Mouse (Mus musculus) R1 (cell line): ENCODE data around the gene Tdrkh.
A peak's percentile ranks its signal among the peaks of the same experiment; 100 is the strongest.

ENCODE experiments used
- DNase-seq: peaks from one replicate; pipeline ENCODE4 v3.0.0-alpha.2; 2018; ENCODE audit warnings: low read depth, low spot score

Gene Tdrkh

DNA sequence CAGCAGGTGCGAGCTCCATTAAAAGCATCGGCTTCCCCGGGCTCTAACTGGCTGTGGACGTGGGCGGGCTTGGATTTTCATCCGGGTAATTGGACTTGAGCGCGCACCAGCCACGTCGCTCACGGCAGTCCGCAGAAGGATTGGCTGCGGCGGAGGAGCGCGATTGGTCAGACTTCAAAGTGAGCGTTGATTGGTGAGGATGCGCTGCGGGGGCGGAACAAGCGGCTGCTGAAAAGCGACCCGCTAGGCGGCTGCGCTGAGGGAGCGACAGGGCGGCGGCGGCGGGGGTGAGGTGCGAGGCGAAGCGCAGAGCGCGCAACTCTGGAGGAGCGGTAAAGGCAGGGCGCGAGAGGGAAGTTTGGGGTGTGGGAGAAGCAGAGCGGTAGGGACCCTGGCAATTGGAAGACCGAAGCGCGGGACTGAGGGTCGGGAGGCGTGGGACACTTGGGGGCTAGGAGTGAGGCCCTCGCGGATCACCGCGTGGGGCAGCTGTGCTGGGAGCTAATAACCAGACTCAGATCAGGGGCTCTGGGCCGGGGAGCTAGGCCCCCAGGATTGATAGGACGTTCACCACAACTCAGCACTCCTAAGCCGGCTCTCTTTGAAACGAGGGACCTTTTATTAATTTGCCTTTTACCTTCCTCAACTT is at the start of gene Tdrkh:
Gene Tdrkh (plus strand): TSS at position 243 of the 649 bp plus-strand sequence.
- peak; percentile 96 for DNase-seq

DNA sequence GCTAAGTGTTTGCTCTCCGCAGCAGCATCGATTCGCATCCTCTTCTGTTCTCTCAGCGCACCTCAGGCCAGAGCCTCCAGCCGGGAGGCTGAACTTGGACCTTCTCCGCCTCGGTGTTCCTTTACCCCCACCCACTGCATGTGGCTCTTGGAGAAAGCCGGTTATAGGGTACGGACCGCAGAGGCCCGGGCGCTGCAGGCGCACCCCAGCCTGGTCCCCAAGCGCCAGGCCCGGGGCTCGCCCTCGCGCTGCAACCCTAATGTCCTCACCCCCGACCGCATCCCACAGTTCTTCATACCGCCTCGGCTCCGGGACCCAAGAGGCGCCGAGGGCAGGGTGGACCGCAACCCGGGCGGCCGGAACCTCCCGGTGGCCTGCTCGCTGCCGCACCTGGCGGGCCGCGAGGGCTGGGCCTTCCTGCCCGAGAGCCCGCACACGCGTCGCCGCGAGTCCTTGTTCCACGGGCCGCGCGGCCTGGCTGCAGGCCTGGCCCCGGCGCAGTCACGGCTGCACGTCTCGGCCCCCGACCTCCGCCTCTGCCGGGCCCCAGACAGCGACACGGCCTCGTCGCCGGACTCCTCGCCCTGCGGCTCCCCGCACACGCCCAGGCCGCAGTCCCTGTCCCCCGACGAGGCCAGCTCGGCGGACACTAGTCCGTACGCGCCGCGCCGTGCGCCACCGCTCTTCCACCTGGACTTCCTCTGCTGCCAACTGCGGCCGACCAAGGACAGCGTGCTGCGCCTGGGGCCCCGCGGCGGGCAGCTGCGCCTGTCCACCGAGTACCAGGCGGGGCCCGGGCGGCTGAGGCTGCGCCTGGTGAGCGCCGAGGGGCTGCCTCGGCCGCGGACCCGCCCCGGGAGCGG is 49.6 kb upstream of the Tdrkh start:
- peak; percentile 56 for DNase-seq

DNA sequence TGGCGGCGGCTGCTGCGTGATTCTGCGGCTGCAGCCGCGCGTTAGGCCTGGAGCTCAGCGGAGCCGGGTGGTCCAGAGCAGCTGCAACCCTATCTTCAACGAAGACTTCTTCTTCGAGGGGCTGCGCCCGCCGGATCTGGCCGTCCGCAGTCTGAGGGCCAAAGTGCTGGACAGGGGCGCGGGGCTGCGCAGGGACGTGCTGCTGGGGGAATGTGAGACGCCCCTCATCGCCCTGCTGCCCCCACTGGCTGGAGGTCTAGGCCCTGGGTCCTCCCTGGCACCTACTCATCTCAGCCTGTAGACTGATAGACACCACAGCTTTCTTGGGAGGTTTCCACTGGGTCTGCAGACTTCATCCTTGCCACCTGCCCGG is 48.9 kb upstream of the Tdrkh start:
- DNase-seq, result peak; percentile 14

DNA sequence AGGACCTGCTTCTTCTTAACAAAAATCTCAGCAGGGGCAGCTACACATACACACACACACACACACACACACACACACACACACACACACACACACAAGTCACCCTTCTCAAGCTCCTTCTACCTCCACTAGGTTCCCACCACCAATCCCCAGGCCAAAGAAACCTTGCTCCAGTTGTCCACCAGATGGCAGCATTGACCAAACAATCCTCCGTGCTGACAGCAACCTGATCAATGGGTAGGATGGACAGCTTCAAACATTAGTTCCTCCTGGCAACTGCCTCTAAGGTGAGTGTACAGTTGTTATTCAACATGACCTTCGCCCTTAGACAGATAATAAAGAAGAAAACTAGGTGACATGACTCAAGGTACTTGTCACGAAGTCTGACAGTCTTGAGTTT is 46.3 kb upstream of the Tdrkh start:
- peak; percentile 84 for DNase-seq

DNA sequence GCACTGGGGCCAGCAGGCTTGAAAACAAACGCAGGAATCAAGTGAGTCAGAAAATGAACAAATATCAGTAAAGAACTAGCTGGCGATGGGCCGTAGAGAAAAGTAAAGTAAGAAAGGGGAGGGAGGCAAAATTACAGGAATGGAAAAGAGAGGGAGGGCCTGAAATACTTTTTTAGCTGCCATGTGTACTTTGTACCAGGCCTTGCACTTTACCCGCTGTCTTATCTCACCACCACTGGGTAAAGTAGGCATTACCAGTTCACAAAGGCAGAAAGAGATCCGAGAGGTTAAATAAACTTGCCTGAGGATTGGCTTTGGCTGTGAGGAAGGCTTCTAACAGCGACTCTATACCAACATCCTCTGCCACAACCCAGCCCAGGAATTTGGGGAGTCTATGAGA is 45.6 kb upstream of the Tdrkh start:
- DNase-seq, result no peak

DNA sequence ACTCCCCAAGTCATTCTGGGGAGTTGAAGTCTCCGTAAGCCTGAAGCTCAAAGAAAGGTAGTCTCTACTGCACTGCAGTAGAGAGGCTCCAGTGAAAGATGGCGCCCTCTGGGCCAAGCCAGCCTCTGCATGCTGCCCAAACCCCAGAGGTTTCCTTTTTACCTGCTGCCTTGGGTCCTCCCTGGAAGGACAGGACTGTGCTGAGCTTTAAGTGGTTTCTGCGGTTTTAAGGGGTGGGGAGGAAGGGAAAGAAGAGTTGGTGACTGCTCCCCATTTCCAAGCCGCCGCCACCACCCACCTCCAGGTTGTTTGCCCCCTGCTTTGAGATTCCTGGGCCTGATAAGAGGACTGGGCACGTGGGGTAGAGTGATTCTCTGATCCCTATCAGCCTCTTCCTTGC is 44.4 kb upstream of the Tdrkh start:
- DNase-seq, result no peak

DNA sequence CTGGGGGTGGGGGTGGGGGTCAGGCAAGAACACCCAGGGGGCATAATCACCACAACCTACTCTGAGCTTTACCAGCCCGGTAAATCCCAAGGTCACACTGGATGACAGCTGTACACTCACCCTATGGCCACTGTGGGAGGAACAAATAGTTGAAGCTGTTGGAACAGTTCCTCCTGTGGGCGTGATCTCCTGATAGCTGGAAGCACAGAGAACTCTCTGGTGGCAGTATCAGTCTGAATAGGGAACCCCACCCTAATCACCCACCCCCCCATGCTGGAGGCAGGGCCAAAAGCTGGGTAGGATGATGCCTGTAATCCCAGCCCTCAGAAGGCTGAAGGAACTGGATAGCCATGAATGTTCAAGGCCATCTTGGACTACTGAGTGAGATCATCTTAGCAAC is 43.4 kb upstream of the Tdrkh start:
- peak; percentile 22 for DNase-seq

DNA sequence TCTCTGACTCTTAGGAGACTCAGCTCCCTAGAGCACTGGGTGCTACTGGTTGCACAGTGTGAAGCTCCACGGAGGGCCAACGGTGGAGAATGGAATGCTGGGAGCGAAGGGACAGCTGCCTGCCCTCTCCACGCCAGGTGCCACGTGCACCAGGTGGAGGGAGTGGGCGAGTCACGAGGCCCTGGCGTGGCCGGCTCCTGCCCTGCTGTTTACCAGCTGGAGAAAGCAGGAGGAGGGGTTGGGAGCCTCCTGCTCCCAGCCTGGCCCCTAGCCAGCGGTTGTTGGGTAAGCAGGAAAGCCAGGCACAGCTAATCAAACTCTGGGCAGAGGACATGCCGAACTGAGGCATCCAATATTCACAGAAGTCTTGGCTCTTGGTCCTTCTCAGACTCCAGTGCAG is 41.4 kb upstream of the Tdrkh start:
- peak; percentile 21 for DNase-seq

DNA sequence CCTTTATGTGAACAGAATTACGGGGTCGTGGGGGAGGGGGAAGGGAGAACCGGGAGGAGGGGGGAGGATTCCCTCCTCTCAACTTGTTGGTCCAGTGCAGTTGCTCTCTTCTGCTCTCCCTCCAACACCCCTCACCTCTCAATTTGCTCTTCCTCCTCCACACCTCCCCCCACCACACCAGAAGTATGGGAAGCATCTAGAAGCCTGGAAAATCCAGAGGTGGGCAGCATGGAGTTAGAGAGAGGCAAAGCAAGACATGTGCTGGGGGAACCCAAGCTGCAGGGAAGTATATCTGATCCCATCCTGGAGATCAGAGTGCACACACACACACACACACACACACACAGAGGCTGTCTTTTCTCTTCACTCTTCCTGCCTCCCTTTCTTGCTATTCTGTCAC is 41.0 kb upstream of the Tdrkh start:
- DNase-seq, result no peak

DNA sequence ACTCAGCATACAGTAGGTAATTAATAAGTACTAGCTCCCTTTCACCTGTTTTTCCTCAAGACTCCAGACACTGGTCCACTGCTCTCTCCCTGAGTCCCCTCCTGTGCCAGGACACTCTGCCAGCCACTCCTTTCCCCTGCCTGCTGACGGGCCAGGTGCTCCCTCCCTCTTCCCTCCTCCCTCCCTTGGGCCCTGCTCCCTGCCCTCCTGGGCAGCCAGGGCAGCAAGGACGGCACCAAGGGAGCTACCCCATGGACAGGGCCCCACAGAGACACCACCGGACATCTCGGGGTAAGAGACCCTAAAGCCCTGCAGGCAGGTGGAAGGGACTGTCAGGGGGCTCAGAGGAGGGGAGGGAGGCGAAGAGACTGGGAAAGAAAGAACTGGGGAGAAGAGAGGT is 40.4 kb upstream of the Tdrkh start, which contains the start of gene Rorc:
Gene Rorc (plus strand): TSS at position 154 of the 400 bp plus-strand sequence.
- DNase-seq, result no peak

DNA sequence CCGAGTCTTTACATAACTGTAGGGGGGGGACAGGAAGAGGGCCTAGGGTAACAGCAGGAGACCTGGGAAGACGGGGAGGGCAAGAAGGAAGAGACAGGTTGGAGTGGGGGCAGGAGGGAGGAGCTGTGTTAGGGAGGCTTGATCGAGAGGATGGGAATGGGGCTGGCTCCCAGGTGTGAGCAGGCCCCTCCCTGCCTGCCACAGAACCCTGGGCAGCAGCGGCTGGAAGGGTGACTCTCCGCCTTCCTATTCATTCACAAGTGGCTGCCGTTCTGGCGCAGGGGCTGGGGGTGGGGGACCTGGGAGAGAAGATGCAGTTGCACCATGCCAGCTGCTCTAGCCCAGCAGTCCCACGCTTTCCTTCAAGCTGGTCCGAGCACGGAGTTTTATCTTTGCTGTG is 40.0 kb upstream of the Tdrkh start:
- DNase-seq, result peak; percentile 33

DNA sequence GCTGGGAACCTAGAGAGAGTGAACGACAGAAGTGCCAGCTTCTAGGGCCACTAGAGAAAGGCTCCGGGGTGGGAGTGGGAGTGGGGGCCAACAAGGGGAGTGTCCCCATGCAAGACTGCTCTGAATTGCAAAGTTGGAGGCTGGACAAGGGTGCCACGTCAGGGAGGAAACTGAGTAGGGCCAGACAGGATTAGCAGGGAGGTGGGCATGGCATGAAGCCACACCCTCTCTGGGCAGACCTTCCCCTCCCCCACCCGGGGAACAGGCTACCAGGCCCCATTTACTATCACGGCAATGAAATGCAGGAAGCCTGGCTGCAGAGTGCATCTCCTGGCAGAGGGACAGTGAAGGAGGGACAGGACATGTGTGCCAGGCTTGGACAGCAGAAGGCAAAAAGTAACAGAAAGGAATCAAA is 39.5 kb upstream of the Tdrkh start:
- DNase-seq, result no peak

DNA sequence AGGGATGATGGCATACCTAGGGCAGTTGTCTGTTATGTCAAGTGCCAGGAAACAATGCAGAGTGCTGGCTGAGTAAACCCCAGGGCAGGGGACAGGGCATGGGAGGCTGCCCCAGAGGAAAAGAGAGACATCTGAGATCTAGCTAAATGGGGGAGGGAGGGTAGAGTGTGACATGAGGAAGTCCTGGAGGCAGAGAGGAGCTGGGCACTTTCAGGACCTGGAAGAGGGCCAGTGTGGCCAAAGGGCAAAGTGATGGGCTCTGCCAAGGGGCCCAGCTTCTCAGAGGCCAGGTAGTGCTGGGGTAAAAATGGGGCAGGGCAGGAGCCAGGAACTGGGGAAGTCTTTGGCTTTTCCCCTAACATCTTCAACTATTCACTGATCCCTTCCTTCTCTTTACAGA is 38.4 kb upstream of the Tdrkh start:
- DNase-seq, result no peak

DNA sequence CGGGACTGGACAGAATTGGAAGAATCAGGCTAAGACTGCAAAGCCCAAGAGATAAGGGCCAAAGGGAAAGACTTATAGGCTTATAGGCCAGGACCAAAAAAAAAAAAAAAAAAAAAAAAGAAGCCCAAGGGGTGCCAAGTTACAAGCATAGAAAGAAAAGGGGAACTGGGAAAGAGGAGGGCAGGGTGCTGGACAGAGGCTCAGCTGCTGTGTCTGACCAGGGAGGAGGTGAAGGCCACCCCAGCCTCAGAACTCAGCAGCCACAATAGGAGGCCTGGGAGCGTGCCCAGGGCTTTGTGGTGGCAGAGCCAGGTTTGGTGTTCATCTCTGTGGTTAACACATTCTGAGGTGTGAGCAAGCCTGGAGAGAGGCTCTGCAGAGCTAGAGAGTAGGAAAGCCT is 37.9 kb upstream of the Tdrkh start:
- DNase-seq, result no peak

DNA sequence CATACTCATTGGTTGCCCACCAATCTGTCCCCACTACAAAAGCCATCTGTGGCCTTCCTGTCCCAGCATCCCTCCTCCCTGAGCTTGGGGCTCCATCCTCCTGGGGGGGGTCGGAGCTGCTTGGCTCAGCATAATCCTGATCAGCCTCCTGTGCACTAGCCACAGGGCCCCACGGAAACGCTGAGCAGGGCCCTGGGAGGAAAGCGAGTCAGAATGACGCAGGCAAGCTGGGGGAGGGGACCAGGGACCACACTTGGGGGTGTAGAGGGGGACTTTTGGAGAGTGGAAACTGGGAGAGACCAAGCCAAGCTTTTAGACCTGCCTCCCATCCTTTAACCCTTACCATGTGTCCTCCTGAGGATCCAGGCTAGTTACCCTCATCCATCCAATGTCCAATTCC is 37.2 kb upstream of the Tdrkh start:
- DNase-seq, result no peak

DNA sequence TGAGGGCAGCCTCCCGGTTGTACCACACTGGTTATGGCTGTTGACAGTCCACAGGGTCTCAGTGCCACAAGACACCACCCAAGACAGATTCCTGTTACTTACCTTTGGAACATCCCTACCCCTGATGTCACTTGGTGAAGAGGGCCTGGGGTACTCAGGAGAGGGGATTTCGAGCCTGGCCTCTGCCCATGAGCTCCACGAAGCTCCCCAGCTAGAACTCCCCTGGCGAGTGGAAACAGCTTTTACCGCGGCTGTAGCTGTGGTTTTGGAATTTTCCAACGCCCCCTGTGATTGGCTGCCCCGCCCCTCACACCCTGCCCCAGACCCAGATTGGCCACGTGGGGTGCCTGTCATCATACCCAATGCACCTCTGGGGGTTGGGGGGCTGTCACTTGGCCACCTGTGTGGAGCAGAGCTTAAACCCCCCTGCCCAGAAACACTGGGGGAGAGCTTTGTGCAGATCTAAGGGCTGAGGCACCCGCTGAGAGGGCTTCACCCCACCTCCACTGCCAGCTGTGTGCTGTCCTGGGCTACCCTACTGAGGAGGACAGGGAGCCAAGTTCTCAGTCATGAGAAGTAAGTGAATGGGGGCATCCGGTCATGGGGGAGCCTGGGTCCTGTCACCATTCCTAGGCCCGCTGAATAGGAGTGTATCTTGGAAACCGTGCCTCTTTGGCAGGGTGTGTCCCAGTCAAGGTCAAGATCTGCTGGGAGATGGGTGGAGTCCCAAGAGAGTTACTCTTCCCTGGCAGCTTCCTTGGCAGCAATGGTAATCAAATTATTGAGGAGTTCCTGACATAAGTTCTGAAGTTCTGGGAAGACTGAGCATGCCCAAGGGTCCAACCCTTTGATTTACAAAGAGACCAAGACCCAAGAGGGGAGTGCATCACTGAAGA is 35.8 kb upstream of the Tdrkh start:
- DNase-seq, result peak; percentile 40

DNA sequence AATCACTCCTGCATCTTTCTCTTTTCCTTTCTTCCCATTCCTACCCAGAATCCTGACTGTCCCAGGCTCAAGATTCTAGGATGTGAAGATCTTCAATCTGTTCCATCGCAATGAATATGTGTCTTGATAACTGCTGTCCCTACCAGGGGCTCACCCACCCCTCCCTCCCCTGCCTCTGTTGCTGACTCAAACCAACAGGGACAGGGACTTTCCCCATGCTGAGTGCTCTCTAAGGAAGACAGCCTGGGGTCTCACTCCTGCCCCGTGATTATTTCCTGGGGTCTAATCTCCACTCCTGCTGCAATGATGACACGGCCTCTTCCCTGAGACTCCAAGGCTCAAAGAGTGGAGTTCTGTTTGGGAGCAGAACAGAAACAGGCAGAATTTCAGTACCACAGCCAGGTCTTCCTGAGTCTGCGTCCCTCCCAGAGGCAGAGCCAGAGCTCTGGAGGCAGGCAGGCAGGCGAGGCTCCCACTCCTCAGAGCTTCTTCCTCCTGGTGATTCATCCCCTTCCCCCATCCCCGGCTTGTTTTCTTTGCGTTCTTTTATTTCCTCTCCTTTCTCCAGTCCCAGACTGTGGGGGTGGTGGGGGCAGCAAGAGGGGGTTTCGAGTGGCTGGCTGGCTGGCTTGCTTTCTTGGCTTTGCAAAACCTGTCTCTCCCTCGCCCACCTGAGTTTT is 33.1 kb upstream of the Tdrkh start:
- DNase-seq, result no peak

DNA sequence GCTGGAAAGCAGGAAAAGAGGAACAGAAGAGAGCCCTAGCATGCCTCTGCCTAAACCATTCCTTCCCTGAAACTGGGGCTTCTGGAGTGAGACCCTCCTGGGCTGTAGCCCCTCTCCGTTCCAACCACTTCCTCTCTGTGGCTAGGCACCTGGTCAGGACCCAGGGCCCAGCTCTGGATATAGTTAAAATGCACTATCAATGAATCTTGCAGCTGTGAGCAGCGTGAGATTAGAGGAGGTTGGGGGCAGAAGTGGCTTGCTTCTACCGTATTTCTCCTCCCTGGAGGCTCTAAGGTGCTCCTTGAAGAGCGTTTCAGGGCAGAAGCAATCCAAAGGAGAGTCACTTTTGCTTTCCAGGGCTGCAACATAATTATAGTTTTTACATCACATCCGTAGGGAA is 30.8 kb upstream of the Tdrkh start:
- no peak for DNase-seq

DNA sequence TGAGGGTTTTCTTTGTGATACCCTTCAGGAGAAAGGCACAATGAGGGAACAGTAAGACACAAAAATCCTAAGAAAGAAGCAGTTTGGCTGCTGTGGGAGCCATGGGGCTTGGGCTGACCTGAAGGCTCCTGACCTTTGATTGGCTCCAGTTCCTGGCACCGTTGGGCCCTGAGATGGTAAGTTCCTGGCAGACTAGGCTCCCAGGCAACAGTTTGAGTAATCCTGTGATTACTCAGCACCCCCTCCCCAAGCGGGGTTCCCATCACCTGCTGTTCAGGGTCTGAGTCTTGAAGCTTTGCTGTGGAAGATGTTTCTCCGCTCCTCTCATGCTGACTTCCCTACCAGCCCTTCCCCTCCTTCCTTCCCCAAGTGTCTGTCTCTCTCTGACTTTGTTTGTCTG is 29.6 kb upstream of the Tdrkh start:
- no peak for DNase-seq

DNA sequence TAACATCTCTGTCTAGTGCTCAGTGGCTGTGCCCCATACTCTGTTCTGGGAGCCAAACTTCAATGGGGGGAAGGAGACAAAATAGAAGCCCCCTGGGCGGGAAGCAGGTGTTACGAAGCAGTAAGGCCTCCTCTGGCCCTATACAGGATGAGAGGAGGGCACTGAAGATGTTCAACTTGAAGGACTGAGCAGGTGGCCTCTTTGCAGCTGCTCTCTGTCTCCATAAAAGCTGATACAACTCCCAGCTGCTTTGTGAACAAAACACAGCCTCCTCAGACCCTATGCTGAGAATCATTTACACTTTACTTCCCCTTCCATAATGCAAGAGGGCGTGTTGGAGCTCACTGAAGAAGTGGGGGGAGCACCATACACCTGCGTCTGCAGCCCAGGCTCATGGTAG is 26.4 kb upstream of the Tdrkh start:
- no peak for DNase-seq

DNA sequence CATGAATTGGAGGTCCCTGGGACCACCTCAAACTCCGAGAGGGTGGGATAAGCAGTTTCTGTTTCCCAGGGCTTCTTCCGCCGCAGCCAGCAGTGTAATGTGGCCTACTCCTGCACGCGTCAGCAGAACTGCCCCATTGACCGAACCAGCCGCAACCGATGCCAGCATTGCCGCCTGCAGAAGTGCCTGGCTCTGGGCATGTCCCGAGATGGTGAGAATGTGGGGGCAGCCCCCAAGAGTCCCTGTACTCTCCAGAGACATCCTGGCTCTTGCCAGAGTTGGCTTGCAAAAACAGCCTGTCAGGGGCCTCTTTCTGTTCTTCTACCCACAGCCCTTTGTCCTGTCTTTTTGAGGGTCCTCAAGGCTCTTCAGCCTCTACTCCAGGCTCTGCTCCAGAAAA is 25.7 kb upstream of the Tdrkh start:
- DNase-seq, result no peak

DNA sequence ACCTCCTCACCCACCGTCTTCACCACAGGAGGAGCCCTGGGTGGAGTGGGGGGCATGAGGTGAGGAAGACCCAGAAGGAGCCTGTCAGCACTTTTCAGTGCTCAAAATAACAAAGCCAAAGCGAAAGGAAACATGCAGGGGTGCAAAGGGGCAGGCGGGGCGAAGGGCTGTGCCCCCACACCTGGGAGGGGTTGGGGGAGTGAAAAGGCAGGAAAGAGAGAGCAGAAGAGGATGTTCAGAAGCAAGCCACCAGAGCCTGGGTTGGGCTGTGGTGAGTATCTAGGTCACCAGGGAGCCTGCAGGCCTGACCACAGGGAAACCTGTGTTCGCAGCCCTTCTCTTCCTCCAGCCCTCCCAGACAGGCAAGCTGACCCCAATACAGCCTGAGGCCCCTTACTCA is 25.0 kb upstream of the Tdrkh start:
- DNase-seq, result no peak
